Mouse (Mus musculus) hindbrain, embryonic 11.5 days (tissue): ENCODE data around the gene Rab40c. TPM values are rescaled to one million over a fixed set of nuclear protein-coding genes. Genes with fewer than 3 reads are reported as not detected.

Experiments
- ATAC-seq: fragments of 200-750 bp; cut with Nextera tagmentation; 2 replicates; pipeline ENCODE4 v1.8.0; 2017; ENCODE audit warnings: mild to moderate bottlenecking, moderate TSS enrichment, moderate library complexity; ENCODE audit not compliant: low FRiP score
- DNase-seq: peaks from one replicate; pipeline ENCODE4 v3.0.0-alpha.2; 2015; ENCODE audit warnings: low spot score
- H3K27ac ChIP-seq: fragments of 300-500 bp; sonication (generic); 2 replicates; pipeline ENCODE4 v1.5.1; 2014; ENCODE audit warnings: mild to moderate bottlenecking, low read depth, low read length
- H3K27me3 ChIP-seq: fragments of 300-500 bp; sonication (generic); 2 replicates; pipeline ENCODE4 v1.6.1; 2014; ENCODE audit warnings: mild to moderate bottlenecking, low read length, moderate library complexity, mixed read lengths; ENCODE audit not compliant: control insufficient read depth, insufficient read depth
- H3K36me3 ChIP-seq: fragments of 300-500 bp; sonication (generic); 2 replicates; pipeline ENCODE4 v1.6.1; 2014; ENCODE audit warnings: mild to moderate bottlenecking, low read length, moderate library complexity, mixed read lengths; ENCODE audit not compliant: control insufficient read depth, insufficient read depth
- H3K4me1 ChIP-seq: fragments of 300-500 bp; sonication (generic); replicated peaks from 2 replicates; pipeline ENCODE4 v1.6.1; 2014; ENCODE audit warnings: low read length, mixed read lengths; ENCODE audit not compliant: control insufficient read depth, insufficient read depth
- H3K4me2 ChIP-seq: fragments of 300-500 bp; sonication (generic); replicated peaks from 2 replicates; pipeline ENCODE4 v1.6.1; 2014; ENCODE audit warnings: mild to moderate bottlenecking, low read depth, low read length
- H3K4me3 ChIP-seq: fragments of 300-500 bp; sonication (generic); 2 replicates; pipeline ENCODE4 v1.5.1; 2014; ENCODE audit warnings: low read depth, low read length
- H3K9ac ChIP-seq: fragments of 300-500 bp; sonication (generic); 2 replicates; pipeline ENCODE4 v1.6.1; 2014; ENCODE audit warnings: low read depth, low read length
- H3K9me3 ChIP-seq: fragments of 300-500 bp; sonication (generic); 2 replicates; pipeline ENCODE4 v1.6.1; 2016; ENCODE audit warnings: low read length; ENCODE audit not compliant: control insufficient read depth
- WGBS: fragments of 180-500 bp; shearing (Covaris S2); extraction: QIAGEN DNeasy Blood & Tissue Kit; methylation state at CpG from one replicate; pipeline ENCODE4 v1.1.7; 2014; 5-methylcytosine and 5-hydroxymethylcytosine counted together
- polyA plus RNA-seq: library from polyadenylated mRNA; unstranded; fragments of >200 nt; fragmentation: Nextera tagmentation; extraction: Ambion mirVana; gene quantifications from 2 replicates; pipeline ENCODE4 v1.2.1, GENCODE M21; 2014

Rab40c gene
- polyA plus RNA-seq, 1 experiment from 2014 or later, result 19.1 TPM

DNA sequence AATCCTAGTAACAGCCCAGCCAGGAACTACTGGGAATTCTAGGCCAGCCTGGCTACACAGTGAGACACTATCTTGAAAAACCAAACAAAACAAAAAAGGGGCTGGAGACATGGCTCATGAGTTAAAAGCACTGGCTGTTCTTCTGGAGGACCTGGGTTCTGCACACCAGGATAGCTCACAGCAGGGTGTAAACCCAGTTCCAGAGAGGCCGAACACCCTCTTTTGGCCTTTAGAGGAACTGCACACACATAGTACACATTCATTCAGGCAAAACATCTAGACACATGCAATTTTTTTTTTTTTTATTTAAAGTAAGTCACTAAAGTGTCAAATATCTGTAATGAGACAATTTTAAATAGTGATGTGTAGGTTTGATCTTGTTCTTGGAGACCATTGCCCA lies 19.3 kb downstream of the Rab40c start:
- no peaks in the 10 kb centered on the region for H3K27me3 ChIP-seq
- H3K27ac ChIP-seq, result no peak overlapping the region
- 91% methylated on average over 1 of the region's 1 CpGs for WGBS
- H3K9ac ChIP-seq, result no peak overlapping the region
- H3K4me3 ChIP-seq, result no peak overlapping the region
- H3K4me1 ChIP-seq, result peaks cover 2% of the 10 kb centered on the region; the same call in 1 of the 2 replicates
- no peaks in the 10 kb centered on the region for H3K9me3 ChIP-seq
- no peaks in the 10 kb centered on the region for H3K36me3 ChIP-seq
- H3K4me2 ChIP-seq, result no peak overlapping the region
- no peak for DNase-seq
- ATAC-seq, result no peak

- no peak overlapping the region for H3K4me2 ChIP-seq
- H3K9ac ChIP-seq, result 0 out of 2 replicates have a peak overlapping the region, but pooled peaks have one; percentile 15
- H3K36me3 ChIP-seq, result no peaks in the 10 kb centered on the region
- ATAC-seq (no peak), DNase-seq (no peak)
- 68% methylated on average over 12 of the region's 12 CpGs for WGBS
- 0 out of 2 replicates have a peak overlapping the region, but pooled peaks have one; percentile 36 for H3K27ac ChIP-seq
- no peaks in the 10 kb centered on the region for H3K9me3 ChIP-seq
- peaks cover 7% of the 10 kb centered on the region for H3K4me1 ChIP-seq
- no peak overlapping the region for H3K4me3 ChIP-seq
- no peaks in the 10 kb centered on the region for H3K27me3 ChIP-seq
Measured at GRCm38 (mm10) chr17:25895891-25896290, 23.6 kb downstream of the Rab40c start.

- Histone ChIP-seq H3K4me1 (peaks cover 7% of the 10 kb centered on the region), H3K27me3 (no peaks in the 10 kb centered on the region), H3K4me2 (no peak overlapping the region), H3K36me3 (no peaks in the 10 kb centered on the region), H3K9me3 (no peaks in the 10 kb centered on the region), H3K9ac (no peak overlapping the region), H3K27ac (no peak overlapping the region), H3K4me3 (no peak overlapping the region)
- no peak for DNase-seq
- ATAC-seq, result no peak
- 21% methylated on average over 2 of the region's 2 CpGs for WGBS
Measured at GRCm38 (mm10) chr17:25895415-25895814, 24.1 kb downstream of the Rab40c start.

DNA sequence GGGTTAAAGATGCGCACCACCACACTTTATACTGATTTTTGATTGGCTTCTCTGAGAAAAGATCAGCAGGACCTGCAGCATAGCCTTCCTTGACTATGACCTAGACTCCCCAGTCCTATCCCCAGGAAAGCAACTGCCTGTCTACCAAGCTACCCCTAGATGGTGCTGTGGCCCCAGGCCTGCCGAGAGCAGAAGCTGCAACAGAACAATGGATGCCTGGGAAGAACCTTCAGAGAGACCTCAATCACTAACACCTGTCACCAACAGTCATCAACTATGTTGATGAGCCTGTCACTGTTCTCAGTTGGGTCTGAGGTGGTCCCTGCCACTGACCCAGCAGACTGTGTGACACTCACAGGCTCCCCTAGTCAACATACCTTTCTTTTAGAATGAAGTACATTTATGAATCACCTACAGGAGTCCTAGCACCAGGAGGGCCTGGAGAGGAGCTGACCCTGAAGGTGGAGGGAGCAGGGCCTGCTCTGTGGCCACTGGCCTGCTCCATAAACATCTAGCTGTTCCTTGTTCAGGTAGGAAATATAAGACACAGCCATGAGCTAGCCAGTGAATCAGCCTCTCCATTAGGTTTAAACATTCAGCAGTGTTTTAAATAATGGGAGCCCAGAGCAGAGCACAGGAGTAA lies 25.4 kb downstream of the Rab40c start:
- Histone ChIP-seq H3K9ac (no peak overlapping the region), H3K4me1 (peaks cover 7% of the 10 kb centered on the region), H3K27ac (0 out of 2 replicates have a peak overlapping the region, but pooled peaks have one; percentile 30), H3K4me2 (no peak overlapping the region), H3K27me3 (no peaks in the 10 kb centered on the region), H3K4me3 (no peak overlapping the region), H3K36me3 (no peaks in the 10 kb centered on the region), H3K9me3 (no peaks in the 10 kb centered on the region)
- DNase-seq, result peak; percentile 81
- ATAC-seq, result peak; percentile 75
- 33% methylated on average over 2 of the region's 2 CpGs for WGBS

- Histone ChIP-seq H3K9ac (no peak overlapping the region), H3K4me3 (no peak overlapping the region), H3K9me3 (no peaks in the 10 kb centered on the region), H3K4me1 (0 out of 2 replicates have a peak, but pooled peaks cover under 1% of the 10 kb centered on the region), H3K27me3 (no peaks in the 10 kb centered on the region), H3K4me2 (no peak overlapping the region), H3K36me3 (no peaks in the 10 kb centered on the region), H3K27ac (no peak overlapping the region)
- ATAC-seq, result no peak
- no peak for DNase-seq
- WGBS, result 84% methylated on average over 3 of the region's 3 CpGs
Measured at GRCm38 (mm10) chr17:25888837-25889236, 30.7 kb downstream of the Rab40c start.

DNA sequence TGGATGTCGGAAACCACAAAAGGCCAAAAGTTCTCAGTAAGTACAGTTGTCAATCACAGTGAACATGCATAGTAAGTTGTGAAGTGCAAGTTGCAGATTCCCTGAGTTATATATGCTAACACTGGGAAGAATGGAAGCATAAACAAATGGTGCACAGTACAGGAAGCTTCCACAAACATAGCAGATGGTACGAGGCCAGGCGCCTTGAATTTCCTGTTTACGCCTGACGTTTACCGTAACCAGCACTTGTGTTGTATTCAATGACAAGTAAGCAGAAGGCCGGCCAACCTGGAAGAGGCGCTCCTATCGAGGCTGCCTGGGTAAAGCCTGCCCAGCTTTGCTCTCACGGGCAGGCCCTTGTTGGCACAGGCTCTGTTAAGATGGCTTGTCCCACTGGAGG lies 32.1 kb downstream of the Rab40c start:
- DNase-seq (no peak), ATAC-seq (no peak)
- no peaks in the 10 kb centered on the region for H3K27me3 ChIP-seq
- no peaks in the 10 kb centered on the region; the same call in 1 of the 2 replicates for H3K4me1 ChIP-seq
- no peak overlapping the region for H3K4me3 ChIP-seq
- no peak overlapping the region for H3K9ac ChIP-seq
- no peaks in the 10 kb centered on the region for H3K9me3 ChIP-seq
- no peaks in the 10 kb centered on the region for H3K36me3 ChIP-seq
- H3K27ac ChIP-seq, result no peak overlapping the region
- 90% methylated on average over 10 of the region's 10 CpGs for WGBS
- no peak overlapping the region for H3K4me2 ChIP-seq

GRCm38 (mm10) chr17:25886806-25887205 lies 32.7 kb downstream of the Rab40c start:
- Histone ChIP-seq H3K9me3 (no peaks in the 10 kb centered on the region), H3K4me1 (peaks cover 3% of the 10 kb centered on the region), H3K27ac (no peak overlapping the region), H3K36me3 (no peaks in the 10 kb centered on the region), H3K27me3 (no peaks in the 10 kb centered on the region), H3K4me3 (no peak overlapping the region), H3K4me2 (no peak overlapping the region), H3K9ac (no peak overlapping the region)
- DNase-seq, result no peak
- no peak for ATAC-seq

- no peaks in the 10 kb centered on the region for H3K36me3 ChIP-seq
- H3K27me3 ChIP-seq, result no peaks in the 10 kb centered on the region
- peaks cover 14% of the 10 kb centered on the region for H3K4me1 ChIP-seq
- no peak for DNase-seq
- WGBS, result 60% methylated on average over 4 of the region's 4 CpGs
- H3K27ac ChIP-seq, result no peak overlapping the region
- no peak overlapping the region for H3K4me2 ChIP-seq
- H3K9ac ChIP-seq, result no peak overlapping the region
- no peak overlapping the region for H3K4me3 ChIP-seq
- no peak for ATAC-seq
- no peaks in the 10 kb centered on the region for H3K9me3 ChIP-seq
Measured at GRCm38 (mm10) chr17:25885636-25886035, 33.9 kb downstream of the Rab40c start.

- Histone ChIP-seq H3K36me3 (no peaks in the 10 kb centered on the region), H3K9me3 (no peaks in the 10 kb centered on the region), H3K27me3 (no peaks in the 10 kb centered on the region), H3K9ac (no peak overlapping the region), H3K4me3 (no peak overlapping the region), H3K4me2 (no peak overlapping the region), H3K27ac (no peak overlapping the region), H3K4me1 (peaks cover 17% of the 10 kb centered on the region)
- no peak for ATAC-seq
- 87% methylated on average over 3 of the region's 3 CpGs for WGBS
- no peak for DNase-seq
Measured at GRCm38 (mm10) chr17:25883824-25884223, 35.7 kb downstream of the Rab40c start.
